Mouse (Mus musculus): ENCODE results near the gene Jtb.

DNA sequence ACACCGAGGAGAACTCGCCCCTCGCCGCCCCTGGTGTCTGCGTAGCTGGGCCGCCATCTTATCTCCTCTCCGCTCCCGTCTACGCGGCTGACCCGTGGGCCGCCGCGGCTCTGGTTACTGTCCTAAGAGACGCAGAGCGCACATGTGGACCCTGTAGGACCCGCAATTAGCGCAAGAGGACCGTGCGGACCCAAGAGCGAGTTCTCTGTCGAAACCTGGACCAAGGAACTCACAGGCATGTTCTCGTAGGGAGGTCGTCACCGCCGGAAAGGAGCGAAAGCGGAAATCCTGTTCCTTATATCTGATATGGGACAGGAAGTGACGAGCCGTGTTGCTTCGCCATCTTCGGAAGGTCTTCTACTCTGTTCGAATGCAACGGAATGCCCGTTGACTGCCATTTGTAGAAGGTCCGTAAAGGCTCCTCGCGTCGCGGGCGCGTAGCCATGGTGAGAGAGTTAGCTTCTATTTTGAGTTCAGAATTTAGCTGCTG is 18.0 kb upstream of the Jtb start, which contains the start of the genes Rps27 and Rab13:
- TF ChIP-seq TCF3 (IDR thresholded peaks at IDR 0.05; ENCODE audit: insufficient read length, low read depth), result no peak
- no peak for TF ChIP-seq E2F4 (IDR thresholded peaks at IDR 0.05; ENCODE audit: insufficient read depth)
- TF ChIP-seq USF1 (IDR thresholded peaks at IDR 0.05; ENCODE audit: low read depth), result no peak
- peak; percentile 95 for TF ChIP-seq POLR2A (IDR thresholded peaks at IDR 0.05; ENCODE audit: insufficient read length, low read depth)
- no peak for TF ChIP-seq MYOD1 (IDR thresholded peaks at IDR 0.05; ENCODE audit: control insufficient read depth in 1 of 3, insufficient read length in 2 of 3, low read depth in 2 of 3)
- no peak for TF ChIP-seq TCF12 (IDR thresholded peaks at IDR 0.05; ENCODE audit: insufficient read depth, poor library complexity, severe bottlenecking)
- no peak for TF ChIP-seq MYOG (IDR thresholded peaks at IDR 0.05; ENCODE audit: control insufficient read depth in 1 of 3, insufficient read depth in 1 of 3, insufficient read length in 2 of 3, low read depth in 2 of 3)
- TF ChIP-seq POLR2AphosphoS2 (IDR thresholded peaks at IDR 0.05; ENCODE audit: insufficient read length, low read depth), result peak; percentile 98
- TF ChIP-seq CEBPB (IDR thresholded peaks at IDR 0.05; ENCODE audit: insufficient read depth, poor library complexity, severe bottlenecking), result no peak
- peak; percentile 72 for TF ChIP-seq SRF (IDR thresholded peaks at IDR 0.05; ENCODE audit: control insufficient read depth, insufficient read length, low read depth)
- no peak for TF ChIP-seq MAX (IDR thresholded peaks at IDR 0.05; ENCODE audit: low read depth)

Data from myocyte (in vitro differentiated cells).